Mouse (Mus musculus): ENCODE measurements around the gene Ddx27. TPM values are rescaled to one million over a fixed set of nuclear protein-coding genes. Genes with fewer than 3 reads are reported as not detected.
A peak's percentile ranks its signal among the peaks of the same experiment; 100 is the strongest.

Gene Ddx27
- polyA plus RNA-seq, 1 experiment from 2014 or later, result 21.8 TPM

- no peak overlapping the region for H3K9ac ChIP-seq (ENCODE audit: low read length)
- WGBS, result 60% methylated on average over 3 of the region's 3 CpGs
- H3K4me1 ChIP-seq (replicated peaks; ENCODE audit: control insufficient read depth, insufficient read depth), result 0 out of 2 replicates have a peak, but pooled peaks cover 6% of the 10 kb centered on the region
- H3K4me3 ChIP-seq (ENCODE audit: low read depth, low read length), result no peak overlapping the region
- TF ChIP-seq CTCF (IDR thresholded peaks at IDR 0.05; ENCODE audit: low read depth), result no peak
- TF ChIP-seq EP300 (optimal IDR thresholded peaks at IDR 0.05), result no peak
- DNase-seq (ENCODE audit: low spot score) (no peak), ATAC-seq (ENCODE audit: low FRiP score, low TSS enrichment) (no peak)
- no peak overlapping the region for H3K4me2 ChIP-seq (replicated peaks; ENCODE audit: low read depth)
- H3K9me3 ChIP-seq (ENCODE audit: control insufficient read depth, low read length), result no peaks in the 10 kb centered on the region
- no peak overlapping the region for H3K27ac ChIP-seq (replicated peaks)
- H3K36me3 ChIP-seq (ENCODE audit: control insufficient read depth, insufficient read depth, low read length), result peaks cover 23% of the 10 kb centered on the region
- H3K27me3 ChIP-seq (ENCODE audit: control insufficient read depth, insufficient read depth, low read length), result no peaks in the 10 kb centered on the region
These were observed 43.2 kb downstream of the Ddx27 start for GRCm38 (mm10) chr2:167058201-167058600.

GRCm38 (mm10) chr2:167058814-167059387 lies 43.9 kb downstream of the Ddx27 start:
- H3K4me2 ChIP-seq (replicated peaks; ENCODE audit: low read depth), result no peak overlapping the region
- TF ChIP-seq CTCF (IDR thresholded peaks at IDR 0.05; ENCODE audit: low read depth) (no peak), EP300 (optimal IDR thresholded peaks at IDR 0.05) (no peak)
- 0 out of 2 replicates have a peak, but pooled peaks cover 6% of the 10 kb centered on the region for H3K4me1 ChIP-seq (replicated peaks; ENCODE audit: control insufficient read depth, insufficient read depth)
- no peaks in the 10 kb centered on the region for H3K27me3 ChIP-seq (ENCODE audit: control insufficient read depth, insufficient read depth, low read length)
- 57% methylated on average over 3 of the region's 3 CpGs for WGBS
- no peak overlapping the region for H3K27ac ChIP-seq (replicated peaks)
- DNase-seq (ENCODE audit: low spot score) (no peak), ATAC-seq (ENCODE audit: low FRiP score, low TSS enrichment) (no peak)
- peaks cover 23% of the 10 kb centered on the region for H3K36me3 ChIP-seq (ENCODE audit: control insufficient read depth, insufficient read depth, low read length)
- no peak overlapping the region for H3K4me3 ChIP-seq (ENCODE audit: low read depth, low read length)
- H3K9me3 ChIP-seq (ENCODE audit: control insufficient read depth, low read length), result no peaks in the 10 kb centered on the region
- H3K9ac ChIP-seq (ENCODE audit: low read length), result no peak overlapping the region

- peaks cover 6% of the 10 kb centered on the region; the same call in 1 of the 2 replicates for H3K4me1 ChIP-seq (replicated peaks; ENCODE audit: control insufficient read depth, insufficient read depth)
- H3K27me3 ChIP-seq (ENCODE audit: control insufficient read depth, insufficient read depth, low read length), result no peaks in the 10 kb centered on the region
- no peak for ATAC-seq (ENCODE audit: low FRiP score, low TSS enrichment)
- peak overlapping the region; percentile 53 for H3K27ac ChIP-seq (replicated peaks)
- 66% methylated on average over 8 of the region's 8 CpGs for WGBS
- peaks cover 22% of the 10 kb centered on the region for H3K36me3 ChIP-seq (ENCODE audit: control insufficient read depth, insufficient read depth, low read length)
- H3K9ac ChIP-seq (ENCODE audit: low read length), result peak overlapping the region; percentile 23; the same call in 1 of the 2 replicates
- no peak overlapping the region for H3K4me3 ChIP-seq (ENCODE audit: low read depth, low read length)
- peak overlapping the region; percentile 14; the same call in 1 of the 2 replicates for H3K4me2 ChIP-seq (replicated peaks; ENCODE audit: low read depth)
- TF ChIP-seq CTCF (IDR thresholded peaks at IDR 0.05; ENCODE audit: low read depth) (no peak), EP300 (optimal IDR thresholded peaks at IDR 0.05) (no peak)
- no peaks in the 10 kb centered on the region for H3K9me3 ChIP-seq (ENCODE audit: control insufficient read depth, low read length)
- no peak for DNase-seq (ENCODE audit: low spot score)
These were observed 44.5 kb downstream of the Ddx27 start for GRCm38 (mm10) chr2:167059536-167059935.

- ATAC-seq (ENCODE audit: low FRiP score, low TSS enrichment) (no peak), DNase-seq (ENCODE audit: low spot score) (no peak)
- Histone ChIP-seq H3K9me3 (ENCODE audit: control insufficient read depth, low read length) (no peaks in the 10 kb centered on the region), H3K4me1 (replicated peaks; ENCODE audit: control insufficient read depth, insufficient read depth) (peaks cover 6% of the 10 kb centered on the region; the same call in 1 of the 2 replicates), H3K27ac (replicated peaks) (peak overlapping the region; percentile 53), H3K36me3 (ENCODE audit: control insufficient read depth, insufficient read depth, low read length) (peaks cover 20% of the 10 kb centered on the region), H3K27me3 (ENCODE audit: control insufficient read depth, insufficient read depth, low read length) (no peaks in the 10 kb centered on the region), H3K4me2 (replicated peaks; ENCODE audit: low read depth) (peak overlapping the region; percentile 15; the same call in 1 of the 2 replicates), H3K9ac (ENCODE audit: low read length) (no peak overlapping the region), H3K4me3 (ENCODE audit: low read depth, low read length) (no peak overlapping the region)
- no peak for TF ChIP-seq CTCF (IDR thresholded peaks at IDR 0.05; ENCODE audit: low read depth)
- TF ChIP-seq EP300 (optimal IDR thresholded peaks at IDR 0.05), result no peak
- 52% methylated on average over 12 of the region's 12 CpGs for WGBS
These were observed 45.0 kb downstream of the Ddx27 start for GRCm38 (mm10) chr2:167059960-167060359.

- Histone ChIP-seq H3K36me3 (ENCODE audit: control insufficient read depth, insufficient read depth, low read length) (peaks cover 17% of the 10 kb centered on the region), H3K27me3 (ENCODE audit: control insufficient read depth, insufficient read depth, low read length) (no peaks in the 10 kb centered on the region), H3K9me3 (ENCODE audit: control insufficient read depth, low read length) (no peaks in the 10 kb centered on the region), H3K4me3 (ENCODE audit: low read depth, low read length) (no peak overlapping the region), H3K4me1 (replicated peaks; ENCODE audit: control insufficient read depth, insufficient read depth) (peaks cover 6% of the 10 kb centered on the region; the same call in 1 of the 2 replicates), H3K9ac (ENCODE audit: low read length) (peak overlapping the region; percentile 13; the same call in 1 of the 2 replicates), H3K4me2 (replicated peaks; ENCODE audit: low read depth) (peak overlapping the region; percentile 15; the same call in 1 of the 2 replicates), H3K27ac (replicated peaks) (peak overlapping the region; percentile 53)
- TF ChIP-seq CTCF (IDR thresholded peaks at IDR 0.05; ENCODE audit: low read depth), result no peak
- no peak for TF ChIP-seq EP300 (optimal IDR thresholded peaks at IDR 0.05)
- DNase-seq (ENCODE audit: low spot score) (no peak), ATAC-seq (ENCODE audit: low FRiP score, low TSS enrichment) (no peak)
- 58% methylated on average over 3 of the region's 3 CpGs for WGBS
These were observed 45.4 kb downstream of the Ddx27 start for GRCm38 (mm10) chr2:167060360-167060759.

GRCm38 (mm10) chr2:167060761-167061160 lies 45.8 kb downstream of the Ddx27 start:
- ATAC-seq (ENCODE audit: low FRiP score, low TSS enrichment), result no peak
- H3K36me3 ChIP-seq (ENCODE audit: control insufficient read depth, insufficient read depth, low read length), result peaks cover 15% of the 10 kb centered on the region
- peak overlapping the region; percentile 40 for H3K27ac ChIP-seq (replicated peaks)

More at GRCm38 (mm10) chr2:167060761-167061160, 45.8 kb downstream of the Ddx27 start:
- Histone ChIP-seq H3K4me3 (ENCODE audit: low read depth, low read length) (no peak overlapping the region), H3K27me3 (ENCODE audit: control insufficient read depth, insufficient read depth, low read length) (no peaks in the 10 kb centered on the region), H3K4me1 (replicated peaks; ENCODE audit: control insufficient read depth, insufficient read depth) (peaks cover 6% of the 10 kb centered on the region; the same call in 1 of the 2 replicates), H3K4me2 (replicated peaks; ENCODE audit: low read depth) (peak overlapping the region; percentile 78; the same call in 1 of the 2 replicates), H3K9ac (ENCODE audit: low read length) (peak overlapping the region; percentile 13; the same call in 1 of the 2 replicates), H3K9me3 (ENCODE audit: control insufficient read depth, low read length) (no peaks in the 10 kb centered on the region)
- no peak for DNase-seq (ENCODE audit: low spot score)
- TF ChIP-seq EP300 (optimal IDR thresholded peaks at IDR 0.05) (no peak), CTCF (IDR thresholded peaks at IDR 0.05; ENCODE audit: low read depth) (no peak)

All from stomach, postnatal 0 days (tissue).